Mouse (Mus musculus): ENCODE results near the gene Derl2.

Derl2 gene

DNA sequence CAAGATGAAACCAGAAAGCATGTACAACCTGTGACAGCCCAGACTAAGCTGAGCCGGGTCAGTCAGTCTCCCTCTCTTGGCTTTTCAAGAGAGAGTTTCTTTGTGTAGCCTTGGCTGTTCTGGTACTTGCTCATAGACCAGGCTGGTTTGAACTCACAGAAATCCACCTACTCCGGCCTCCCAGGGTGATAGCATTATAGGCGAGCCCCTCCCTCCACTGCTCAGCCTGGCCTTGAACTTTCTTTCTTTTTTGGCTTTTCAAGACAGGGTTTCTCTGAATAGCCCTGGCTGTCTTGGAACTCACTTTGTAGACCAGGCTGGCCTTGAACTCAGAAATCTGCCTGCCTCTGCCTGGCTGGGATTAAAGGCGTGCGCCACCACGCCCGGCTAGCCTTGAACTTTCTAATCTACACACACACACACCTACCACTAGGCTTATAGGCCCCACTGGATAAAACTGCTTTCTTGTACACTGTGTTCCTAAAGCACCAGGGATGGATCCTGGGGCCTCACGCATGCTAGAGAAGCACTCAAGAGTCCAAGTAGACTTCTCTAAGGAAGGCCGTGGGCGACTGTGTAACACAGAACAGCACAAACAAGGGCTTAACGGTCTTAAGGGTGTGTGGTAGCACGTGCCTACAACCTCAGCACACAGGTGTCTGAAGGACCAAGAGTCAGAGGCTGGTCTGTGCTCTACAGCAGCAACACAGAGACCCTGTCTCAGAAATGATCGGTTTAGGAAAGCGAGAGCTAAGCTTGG is 38.7 kb downstream of the Derl2 start:
- no peak for DNase-seq

DNA sequence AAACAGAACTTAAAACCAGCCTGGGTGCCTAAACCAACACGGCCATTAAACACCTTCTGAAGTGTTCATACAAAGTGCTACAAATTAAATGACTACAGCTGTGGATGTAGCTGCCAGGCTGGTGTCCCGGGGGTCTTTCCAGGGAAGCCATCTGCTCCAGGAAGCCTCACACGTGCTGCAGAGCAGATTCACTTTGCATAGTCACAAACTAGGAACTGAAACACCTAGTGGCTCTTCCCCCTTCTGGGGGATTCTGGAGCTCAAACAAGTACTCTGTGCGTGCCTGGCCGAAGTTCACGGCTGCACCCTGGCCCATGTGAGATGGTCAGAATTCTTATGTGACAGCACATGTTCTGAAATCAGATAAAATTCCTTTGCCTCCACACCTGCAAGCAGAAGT is 39.4 kb downstream of the Derl2 start:
- DNase-seq: no peak

DNA sequence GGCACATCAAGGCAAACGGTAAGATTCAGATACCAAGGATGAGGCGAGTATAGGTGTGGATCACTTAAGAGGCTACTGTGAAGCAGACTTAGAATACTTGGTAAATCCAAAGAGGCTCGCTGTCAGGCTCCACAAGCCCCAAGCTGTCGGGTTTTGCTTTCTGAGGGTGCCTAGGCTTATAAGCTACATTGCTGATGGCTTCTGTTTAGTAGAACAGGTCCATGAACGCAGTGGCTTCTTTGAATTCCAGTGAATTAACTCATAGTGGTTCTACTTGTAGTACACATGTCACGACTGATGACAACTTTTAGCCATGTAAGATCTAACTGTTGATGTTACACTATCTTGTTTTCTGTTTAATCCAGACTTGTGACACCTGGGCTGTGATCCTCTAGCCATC is 42.3 kb downstream of the Derl2 start:
- DNase-seq: no peak

DNA sequence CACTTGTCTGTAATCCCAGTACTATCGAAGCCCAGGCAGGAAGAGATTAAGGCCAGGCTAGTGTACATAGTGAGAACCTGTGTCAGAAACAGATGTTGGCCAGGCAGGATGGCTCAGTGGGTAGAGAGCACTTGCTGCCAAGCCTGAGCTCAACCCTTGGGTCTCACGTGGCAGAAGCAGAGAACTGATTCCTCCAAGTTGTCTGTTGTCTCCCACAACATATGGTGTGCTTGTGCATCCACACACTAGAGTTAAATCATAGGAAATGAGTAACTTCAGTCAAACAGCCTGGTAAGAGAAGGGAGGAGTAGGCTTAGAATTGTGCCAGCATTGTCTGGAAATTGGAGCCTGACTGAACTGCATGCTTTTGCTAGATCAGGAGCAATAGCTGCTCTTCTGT is 44.4 kb downstream of the Derl2 start:
- no peak for DNase-seq

DNA sequence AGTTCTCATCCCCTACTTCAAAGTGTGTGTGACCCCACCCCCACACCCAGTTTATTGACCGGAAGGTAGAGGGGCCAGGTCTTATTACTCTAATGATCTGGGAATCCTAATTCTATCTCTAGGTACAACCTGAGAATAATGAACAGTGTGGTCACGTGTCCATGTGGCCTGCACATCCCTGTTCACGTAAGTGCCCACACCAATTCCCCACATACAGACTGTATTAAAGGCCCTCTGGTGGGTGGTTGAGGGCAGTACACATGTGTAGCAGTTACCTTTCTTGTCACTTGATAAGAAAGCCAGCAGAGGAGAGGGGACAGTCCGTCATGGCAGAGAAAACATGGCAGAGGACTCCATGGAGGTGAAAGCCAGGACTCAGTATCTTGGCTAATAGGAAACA is 45.7 kb downstream of the Derl2 start:
- no peak for DNase-seq

DNA sequence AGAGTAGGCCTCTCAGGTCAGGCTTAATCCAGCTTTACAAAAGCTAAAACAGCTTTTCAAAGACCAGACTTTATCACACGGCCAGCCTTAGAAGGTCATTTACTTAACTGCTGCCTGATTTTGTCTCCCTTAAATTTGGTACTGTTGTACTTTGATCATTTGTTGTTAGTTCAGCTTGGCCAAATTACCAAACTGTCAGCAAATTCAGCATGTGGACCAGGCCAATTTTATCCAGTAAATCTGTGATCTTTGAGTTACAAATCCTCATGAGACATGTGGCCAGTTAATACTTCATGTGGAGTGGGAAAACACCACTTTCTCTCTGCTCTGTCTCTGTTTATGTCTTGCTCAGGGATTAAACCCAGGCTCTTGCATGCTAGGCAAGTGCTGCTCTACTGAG is 47.1 kb downstream of the Derl2 start:
- DNase-seq: no peak

DNA sequence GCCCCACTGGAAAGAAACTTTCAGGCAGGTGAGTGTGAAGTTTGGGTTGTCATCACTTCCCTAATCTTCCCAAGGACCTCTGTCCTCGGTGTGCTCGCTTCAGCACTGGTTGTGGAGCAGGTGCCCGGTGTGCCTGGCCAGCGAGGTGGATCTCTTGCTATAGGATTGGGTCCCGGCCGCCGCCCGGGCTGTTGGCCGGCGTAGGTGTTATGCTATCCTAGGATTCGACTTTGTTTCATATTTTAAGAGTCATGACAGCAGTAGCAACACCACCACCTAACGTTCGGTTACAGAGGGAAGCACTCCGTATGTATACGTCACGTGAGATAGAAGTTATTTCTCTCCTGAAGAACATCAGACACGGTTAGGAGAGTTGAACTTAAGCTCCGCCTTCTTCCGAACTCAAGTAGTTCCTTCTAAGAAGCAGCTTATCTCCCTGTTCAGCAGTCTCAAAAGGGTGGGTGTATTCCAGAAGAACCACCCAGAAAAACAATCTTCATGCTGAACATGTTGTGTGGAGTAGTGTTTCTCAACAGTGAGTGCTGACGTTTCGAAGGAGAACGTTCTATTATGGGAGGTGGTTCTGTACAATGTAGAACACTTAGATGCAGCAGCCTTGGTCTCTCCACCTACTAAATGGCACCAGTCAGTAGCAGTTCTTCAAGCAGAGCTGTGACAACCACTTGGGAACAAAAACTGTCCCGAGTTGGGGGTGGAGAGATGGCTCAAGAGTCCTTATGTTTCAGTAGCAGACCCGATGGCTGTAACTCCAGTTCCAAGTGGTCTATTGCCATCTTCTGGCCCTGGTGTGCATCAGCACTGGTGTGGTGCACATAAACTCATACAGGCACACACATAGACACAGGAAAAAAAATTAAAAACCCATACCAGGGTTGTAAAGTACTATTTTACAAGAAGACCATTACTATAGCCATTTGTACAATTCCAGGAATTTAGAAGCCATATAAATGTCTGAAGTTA is 48.8 kb downstream of the Derl2 start:
- no peak for DNase-seq

DNA sequence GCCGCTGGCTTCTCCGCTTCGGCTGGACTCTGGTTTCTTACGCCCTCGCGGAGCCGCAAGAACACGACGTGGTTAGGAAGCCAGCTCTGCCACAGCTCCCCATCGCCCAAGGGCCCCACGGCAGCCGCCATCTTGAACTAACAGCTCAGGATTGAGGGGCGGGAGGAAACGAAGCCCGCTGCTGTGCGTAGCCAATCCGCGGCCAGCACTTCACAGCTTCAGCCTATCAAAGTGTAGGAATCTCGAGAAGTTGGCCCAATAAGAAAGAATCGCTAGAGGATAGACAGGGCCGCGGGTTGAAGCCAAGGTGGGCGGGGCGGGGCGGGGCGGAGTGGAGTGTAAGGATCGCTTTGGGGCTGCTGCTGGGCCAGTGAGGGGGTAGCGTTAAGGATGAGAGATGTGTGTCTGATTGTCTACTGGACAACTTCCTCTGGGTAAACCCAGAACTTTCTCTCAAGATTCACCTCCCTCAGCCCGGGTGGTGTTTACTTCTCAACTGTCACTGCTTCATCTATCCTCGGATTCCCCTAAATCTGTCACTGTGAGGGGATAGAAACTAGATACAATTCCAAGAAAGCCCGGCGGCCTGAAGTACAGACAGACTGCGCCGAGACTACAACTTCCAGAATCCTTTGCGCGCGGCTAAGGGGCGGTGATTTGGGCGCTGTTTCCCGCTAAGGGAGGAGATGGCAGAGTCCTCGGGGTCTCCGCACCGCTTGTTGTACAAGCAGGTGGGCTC is 49.7 kb downstream of the Derl2 start, which contains the start of the genes Nup88 and Rpain:
Nup88 (minus strand) TSS at position 153 of the 739 bp plus-strand sequence.
Rpain (plus strand) TSS at position 393 of the 739 bp plus-strand sequence.
- DNase-seq: peak; percentile 96

DNA sequence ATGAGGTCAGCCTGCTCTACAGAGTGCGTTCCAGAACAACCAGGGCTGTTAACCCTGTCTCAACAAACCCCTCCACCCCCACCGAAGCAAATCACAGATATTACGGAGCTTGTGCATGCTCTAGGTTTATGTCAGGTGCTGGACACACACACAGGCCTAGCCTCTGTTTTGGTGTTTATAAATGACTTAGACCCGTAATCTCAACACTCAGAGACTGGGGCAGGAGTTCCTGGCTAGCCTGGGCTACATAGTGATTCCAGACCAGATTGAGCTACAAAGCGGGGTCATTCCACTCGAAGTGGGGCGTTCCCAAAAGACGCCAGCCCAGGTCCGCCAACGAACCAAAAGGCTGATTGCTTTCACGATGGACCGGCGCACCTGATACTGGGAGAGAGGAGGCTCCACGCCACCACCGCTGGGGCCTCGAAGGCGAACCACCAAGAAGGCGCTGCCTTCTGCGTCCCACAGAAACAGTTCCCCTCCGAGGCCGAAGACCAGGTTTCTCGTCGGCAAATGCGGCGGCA is 50.3 kb downstream of the Derl2 start:
- DNase-seq: no peak

DNA sequence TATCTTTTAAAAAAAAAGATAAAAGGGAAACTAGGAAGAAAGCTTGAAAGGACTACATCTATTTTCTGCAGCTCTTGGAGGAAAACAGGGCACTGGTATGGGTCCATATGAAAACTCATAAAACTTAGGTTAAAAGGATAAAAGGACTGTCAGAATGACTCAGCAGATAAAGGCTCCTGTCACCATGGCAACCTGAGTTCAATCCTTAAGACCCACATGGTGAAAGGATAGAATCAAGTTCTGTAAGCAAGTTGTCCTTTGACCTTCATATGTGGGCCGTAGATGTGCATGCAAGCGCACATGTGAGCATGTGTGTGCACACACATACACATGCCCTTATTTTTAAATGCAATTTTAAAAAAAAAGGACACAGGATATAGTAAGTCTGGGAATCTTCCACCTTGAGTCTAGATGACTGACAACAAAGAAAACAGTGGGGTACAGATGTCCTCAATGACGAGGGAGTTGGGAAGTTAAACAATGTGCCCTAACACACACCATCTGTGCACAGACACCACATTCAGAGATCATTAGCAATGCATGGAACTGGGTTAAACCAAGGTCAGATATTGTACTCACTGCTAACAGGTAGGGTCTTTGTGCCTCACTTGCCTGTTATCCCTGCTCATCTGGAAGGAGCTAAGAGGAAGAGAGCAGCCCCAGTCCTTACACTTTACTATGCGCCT is 55.3 kb downstream of the Derl2 start:
- no peak for DNase-seq

DNA sequence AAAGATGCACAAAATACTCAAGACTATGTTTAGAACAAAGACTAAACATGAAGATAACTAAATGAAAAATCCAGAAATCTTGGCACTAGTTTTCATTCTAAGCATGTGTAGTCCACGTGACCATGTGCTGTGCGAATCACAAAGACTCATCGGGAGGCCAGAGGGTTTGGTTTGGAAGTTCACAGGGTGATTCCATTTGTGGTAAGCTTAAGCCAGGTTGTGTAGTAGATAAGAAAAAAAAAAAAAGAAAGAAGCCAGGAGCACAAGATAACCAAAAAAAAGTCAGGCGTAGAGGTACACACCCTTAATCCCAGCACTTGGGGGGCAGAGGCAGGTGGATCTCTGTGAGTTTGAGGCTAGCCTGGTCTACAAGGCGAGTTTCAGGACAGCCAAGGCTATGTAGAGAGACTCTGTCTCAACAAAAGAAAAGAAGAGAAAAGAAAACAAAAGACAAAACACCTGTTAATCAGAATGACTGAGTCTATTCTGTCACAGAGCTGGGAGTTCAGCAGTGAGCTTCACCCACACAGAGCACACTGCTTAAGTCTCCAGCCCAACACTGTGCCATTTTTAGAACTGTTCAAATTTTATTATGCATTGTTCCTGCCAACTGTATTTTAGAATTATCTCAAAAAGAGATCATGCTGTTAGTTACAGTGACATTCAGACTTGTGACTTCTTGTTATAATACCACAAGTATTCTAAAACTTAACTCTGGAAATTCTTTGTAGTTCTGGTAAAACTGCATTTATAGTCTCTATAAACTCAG is 58.7 kb downstream of the Derl2 start:
- DNase-seq: no peak
